Mouse (Mus musculus): ENCODE data around the gene Nap1l5. TPM values are rescaled to one million over a fixed set of nuclear protein-coding genes. Genes with fewer than 3 reads are reported as not detected.

Gene Nap1l5
- polyA plus RNA-seq, 1 experiment from 2014 or later: 0.75 TPM

- H3K36me3 ChIP-seq (ENCODE audit: insufficient read depth, low read length): peaks cover 17% of the 10 kb centered on the region; the same call in 1 of the 2 replicates
- no peak for ATAC-seq
- no peak overlapping the region for H3K9ac ChIP-seq (replicated peaks; ENCODE audit: low read depth)
- no peaks in the 10 kb centered on the region for H3K27me3 ChIP-seq (replicated peaks; ENCODE audit: insufficient read depth, low read length)
- DNase-seq (ENCODE audit: low spot score): no peak
- no peaks in the 10 kb centered on the region for H3K4me1 ChIP-seq (ENCODE audit: insufficient read depth, low read depth, low read length)
- H3K9me3 ChIP-seq (ENCODE audit: low read length): no peaks in the 10 kb centered on the region
- H3K27ac ChIP-seq (ENCODE audit: low read length): no peak overlapping the region
- H3K4me2 ChIP-seq (replicated peaks; ENCODE audit: low read depth, low read length): no peak overlapping the region
- H3K4me3 ChIP-seq (ENCODE audit: low read depth, low read length): no peak overlapping the region
- 97% methylated on average over 2 of the region's 2 CpGs for WGBS
- TF ChIP-seq EP300 (IDR thresholded peaks at IDR 0.05): no peak
- no peak for TF ChIP-seq CTCF (IDR thresholded peaks at IDR 0.05)
These were observed 35.4 kb upstream of the Nap1l5 start for GRCm38 (mm10) chr6:58942276-58942675.

GRCm38 (mm10) chr6:58937726-58938125, 30.9 kb upstream of the Nap1l5 start:
- no peaks in the 10 kb centered on the region for H3K27me3 ChIP-seq (replicated peaks; ENCODE audit: insufficient read depth, low read length)
- no peak overlapping the region for H3K9ac ChIP-seq (replicated peaks; ENCODE audit: low read depth)
- H3K4me1 ChIP-seq (ENCODE audit: insufficient read depth, low read depth, low read length): no peaks in the 10 kb centered on the region

GRCm38 (mm10) chr6:58934144-58934543, 27.3 kb upstream of the Nap1l5 start:
- no peak overlapping the region for H3K4me3 ChIP-seq (ENCODE audit: low read depth, low read length)
- no peak for ATAC-seq
- no peaks in the 10 kb centered on the region for H3K27me3 ChIP-seq (replicated peaks; ENCODE audit: insufficient read depth, low read length)
- H3K9me3 ChIP-seq (ENCODE audit: low read length): no peaks in the 10 kb centered on the region
- no peak overlapping the region for H3K27ac ChIP-seq (ENCODE audit: low read length)
- H3K4me1 ChIP-seq (ENCODE audit: insufficient read depth, low read depth, low read length): no peaks in the 10 kb centered on the region
- TF ChIP-seq CTCF (IDR thresholded peaks at IDR 0.05) (no peak), EP300 (IDR thresholded peaks at IDR 0.05) (no peak)
- no peak for DNase-seq (ENCODE audit: low spot score)
- H3K36me3 ChIP-seq (ENCODE audit: insufficient read depth, low read length): peaks cover 19% of the 10 kb centered on the region; the same call in 1 of the 2 replicates
- 85% methylated on average over 4 of the region's 4 CpGs for WGBS
- no peak overlapping the region for H3K4me2 ChIP-seq (replicated peaks; ENCODE audit: low read depth, low read length)
- no peak overlapping the region for H3K9ac ChIP-seq (replicated peaks; ENCODE audit: low read depth)

More at GRCm38 (mm10) chr6:58937726-58938125, 30.9 kb upstream of the Nap1l5 start:
- TF ChIP-seq CTCF (IDR thresholded peaks at IDR 0.05): no peak
- no peak for TF ChIP-seq EP300 (IDR thresholded peaks at IDR 0.05)
- DNase-seq (ENCODE audit: low spot score) (no peak), ATAC-seq (no peak)
- Histone ChIP-seq H3K4me3 (ENCODE audit: low read depth, low read length) (no peak overlapping the region), H3K36me3 (ENCODE audit: insufficient read depth, low read length) (peaks cover 19% of the 10 kb centered on the region; the same call in 1 of the 2 replicates), H3K4me2 (replicated peaks; ENCODE audit: low read depth, low read length) (no peak overlapping the region), H3K9me3 (ENCODE audit: low read length) (no peaks in the 10 kb centered on the region), H3K27ac (ENCODE audit: low read length) (no peak overlapping the region)

GRCm38 (mm10) chr6:58933189-58933913, 26.5 kb upstream of the Nap1l5 start:
- H3K36me3 ChIP-seq (ENCODE audit: insufficient read depth, low read length): peaks cover 12% of the 10 kb centered on the region; the same call in 1 of the 2 replicates
- H3K4me2 ChIP-seq (replicated peaks; ENCODE audit: low read depth, low read length): no peak overlapping the region
- H3K27me3 ChIP-seq (replicated peaks; ENCODE audit: insufficient read depth, low read length): no peaks in the 10 kb centered on the region
- DNase-seq (ENCODE audit: low spot score) (no peak), ATAC-seq (no peak)
- H3K9ac ChIP-seq (replicated peaks; ENCODE audit: low read depth): no peak overlapping the region
- H3K27ac ChIP-seq (ENCODE audit: low read length): no peak overlapping the region
- WGBS: 64% methylated on average over 6 of the region's 6 CpGs
- no peaks in the 10 kb centered on the region for H3K4me1 ChIP-seq (ENCODE audit: insufficient read depth, low read depth, low read length)
- H3K4me3 ChIP-seq (ENCODE audit: low read depth, low read length): no peak overlapping the region
- TF ChIP-seq EP300 (IDR thresholded peaks at IDR 0.05): no peak
- TF ChIP-seq CTCF (IDR thresholded peaks at IDR 0.05): no peak
- H3K9me3 ChIP-seq (ENCODE audit: low read length): no peaks in the 10 kb centered on the region

GRCm38 (mm10) chr6:58932515-58933188, 25.8 kb upstream of the Nap1l5 start:
- Histone ChIP-seq H3K9me3 (ENCODE audit: low read length) (no peaks in the 10 kb centered on the region), H3K36me3 (ENCODE audit: insufficient read depth, low read length) (peaks cover 11% of the 10 kb centered on the region; the same call in 1 of the 2 replicates), H3K4me3 (ENCODE audit: low read depth, low read length) (no peak overlapping the region), H3K27me3 (replicated peaks; ENCODE audit: insufficient read depth, low read length) (no peaks in the 10 kb centered on the region), H3K4me1 (ENCODE audit: insufficient read depth, low read depth, low read length) (no peaks in the 10 kb centered on the region), H3K4me2 (replicated peaks; ENCODE audit: low read depth, low read length) (no peak overlapping the region), H3K27ac (ENCODE audit: low read length) (no peak overlapping the region), H3K9ac (replicated peaks; ENCODE audit: low read depth) (no peak overlapping the region)
- TF ChIP-seq CTCF (IDR thresholded peaks at IDR 0.05) (no peak), EP300 (IDR thresholded peaks at IDR 0.05) (no peak)
- WGBS: 77% methylated on average over 12 of the region's 12 CpGs
- DNase-seq (ENCODE audit: low spot score) (no peak), ATAC-seq (no peak)

GRCm38 (mm10) chr6:58931149-58931548, 24.3 kb upstream of the Nap1l5 start:
- no peak for ATAC-seq
- H3K27me3 ChIP-seq (replicated peaks; ENCODE audit: insufficient read depth, low read length): no peaks in the 10 kb centered on the region
- WGBS: 79% methylated on average over 4 of the region's 4 CpGs

More at GRCm38 (mm10) chr6:58931149-58931548, 24.3 kb upstream of the Nap1l5 start:
- no peak for DNase-seq (ENCODE audit: low spot score)
- TF ChIP-seq EP300 (IDR thresholded peaks at IDR 0.05) (no peak), CTCF (IDR thresholded peaks at IDR 0.05) (no peak)
- Histone ChIP-seq H3K9me3 (ENCODE audit: low read length) (no peaks in the 10 kb centered on the region), H3K36me3 (ENCODE audit: insufficient read depth, low read length) (peaks cover 11% of the 10 kb centered on the region; the same call in 1 of the 2 replicates), H3K9ac (replicated peaks; ENCODE audit: low read depth) (no peak overlapping the region), H3K27ac (ENCODE audit: low read length) (no peak overlapping the region), H3K4me1 (ENCODE audit: insufficient read depth, low read depth, low read length) (no peaks in the 10 kb centered on the region), H3K4me2 (replicated peaks; ENCODE audit: low read depth, low read length) (no peak overlapping the region), H3K4me3 (ENCODE audit: low read depth, low read length) (no peak overlapping the region)

Data from lung, postnatal 0 days (tissue).